Mouse (Mus musculus): ENCODE results near the gene Psmd2. TPM values are rescaled to one million over a fixed set of nuclear protein-coding genes. Genes with fewer than 3 reads are reported as not detected.

Psmd2 gene
- polyA plus RNA-seq (2014; fragmentation: Illumina TruSeq; extraction: RNeasy Lipid Tissue Mini Kit (QIAGEN cat#74804); ENCODE audit: low read depth, low replicate concordance): 182 TPM

GRCm38 (mm10) chr16:20651076-20651946, at the start of gene Psmd2:
Psmd2 (plus strand) TSS chr16:20651652.

GRCm38 (mm10) chr16:20611357-20612227, 39.9 kb upstream of the Psmd2 start, which contains the start of the genes Eef1akmt4, Gm49333 and Alg3:
Eef1akmt4 (plus strand) TSS chr16:20611593.
Gm49333 (plus strand) TSS chr16:20611610.
Alg3 (minus strand) TSS chr16:20611735.

DNA sequence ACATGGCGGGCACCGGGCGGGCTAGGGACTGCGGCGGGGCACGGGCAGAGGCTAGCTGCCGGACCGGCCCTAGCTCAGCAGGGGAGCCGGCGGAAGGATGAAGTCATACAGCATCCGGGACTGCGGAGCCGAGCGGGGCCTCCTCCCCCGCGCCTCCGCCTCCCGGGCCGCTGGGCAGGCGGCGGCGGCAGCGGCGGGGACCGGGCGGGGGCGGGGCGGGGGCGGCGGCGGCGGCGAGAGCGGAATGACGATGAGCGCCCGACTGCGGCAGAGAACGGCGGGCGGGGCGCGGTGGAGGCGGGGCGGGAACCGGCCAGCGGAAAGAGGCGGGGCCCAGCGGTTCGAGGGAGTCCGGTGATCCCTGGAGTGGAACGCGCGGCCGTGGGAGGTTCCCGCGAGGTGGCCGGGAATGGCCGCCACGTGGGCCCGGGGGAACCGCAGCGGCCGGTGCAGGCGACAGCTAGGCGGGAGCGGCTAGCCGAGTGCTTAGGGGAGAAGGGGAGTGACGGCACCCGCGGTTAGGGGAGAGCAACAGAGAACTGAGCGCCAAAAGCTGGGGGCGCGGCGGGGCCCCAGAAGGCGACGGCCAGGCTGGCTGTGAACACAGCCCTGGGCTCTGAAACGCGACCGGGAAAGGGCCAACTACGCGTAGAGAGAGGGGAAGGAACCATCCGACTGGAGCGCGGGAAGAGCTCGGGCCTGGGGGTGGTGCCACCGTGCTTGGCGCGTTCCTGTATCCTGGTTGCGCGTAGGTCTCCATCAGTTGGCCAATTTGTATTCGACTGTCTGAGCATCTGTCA, 30.1 kb upstream of the Psmd2 start, which contains the start of gene Camk2n2:
Gene Camk2n2 (minus strand): TSS at position 97 of the 800 bp plus-strand sequence.

DNA sequence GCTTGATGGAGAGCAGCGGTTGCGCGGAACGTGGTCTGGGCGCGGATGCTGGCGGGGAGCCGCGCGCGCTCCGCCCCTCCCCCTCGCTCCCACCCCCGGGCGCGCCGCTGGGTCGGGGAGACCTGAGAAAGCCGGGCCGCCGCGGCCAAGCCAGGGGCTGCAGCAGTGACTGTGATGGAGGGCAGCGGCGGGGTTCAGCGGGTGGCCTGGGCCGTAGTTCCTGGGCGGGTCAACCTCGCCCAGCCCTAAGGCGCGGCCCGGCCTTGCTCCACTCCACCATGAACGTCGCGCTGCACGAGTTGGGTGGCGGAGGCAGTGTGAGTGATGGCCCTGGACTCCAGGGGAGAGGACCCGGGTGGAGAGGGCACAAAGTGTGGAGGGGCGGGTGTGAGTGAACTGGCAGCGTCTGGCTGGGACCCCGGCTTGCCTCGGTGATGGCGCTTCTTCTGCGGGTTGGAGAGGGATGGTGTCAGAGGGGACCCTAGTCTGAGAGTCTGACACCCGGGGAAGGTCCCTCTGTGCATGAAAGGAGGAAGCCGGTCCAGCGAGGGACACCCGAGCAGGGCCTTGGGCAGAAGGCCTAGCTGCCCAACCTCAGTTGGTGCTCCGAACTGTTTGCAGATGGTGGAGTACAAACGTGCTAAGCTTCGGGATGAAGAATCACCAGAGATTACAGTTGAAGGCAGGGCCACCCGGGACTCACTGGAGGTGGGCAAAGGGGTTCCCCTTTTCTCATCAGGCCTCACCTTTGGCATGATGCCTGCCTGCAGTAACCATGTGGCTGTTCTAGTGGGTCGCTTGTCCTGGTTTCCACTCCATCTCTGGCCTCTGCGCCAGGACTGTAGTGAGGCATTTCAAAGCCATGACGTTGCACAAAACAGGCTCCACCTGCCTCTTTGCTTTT, 21.5 kb upstream of the Psmd2 start, which contains the start of gene Ece2:
Gene Ece2 (plus strand): TSS at position 98 of the 904 bp plus-strand sequence.

DNA sequence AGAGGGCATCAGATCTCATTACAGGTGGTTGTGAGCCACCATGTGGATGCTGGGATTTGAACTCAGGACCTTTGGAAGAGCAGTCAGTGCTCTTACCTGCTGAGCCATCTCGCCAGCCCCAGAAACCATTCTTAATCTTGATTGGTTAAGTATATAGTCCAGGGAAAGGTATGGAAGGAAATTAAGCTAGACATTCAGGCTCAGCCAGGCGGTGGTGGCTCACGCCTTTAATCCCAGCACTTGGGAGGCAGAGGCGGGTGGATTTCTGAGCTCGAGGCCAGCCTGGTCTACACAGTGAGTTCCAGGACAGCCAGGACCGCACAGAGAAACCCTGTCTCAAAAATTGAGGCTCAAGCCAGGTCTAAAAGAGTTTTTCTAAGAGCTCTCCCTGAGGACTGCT, 16.6 kb downstream of the Psmd2 start, which contains the start of gene Eif4g1:
Gene Eif4g1 (plus strand): TSS at position 301 of the 400 bp plus-strand sequence.

DNA sequence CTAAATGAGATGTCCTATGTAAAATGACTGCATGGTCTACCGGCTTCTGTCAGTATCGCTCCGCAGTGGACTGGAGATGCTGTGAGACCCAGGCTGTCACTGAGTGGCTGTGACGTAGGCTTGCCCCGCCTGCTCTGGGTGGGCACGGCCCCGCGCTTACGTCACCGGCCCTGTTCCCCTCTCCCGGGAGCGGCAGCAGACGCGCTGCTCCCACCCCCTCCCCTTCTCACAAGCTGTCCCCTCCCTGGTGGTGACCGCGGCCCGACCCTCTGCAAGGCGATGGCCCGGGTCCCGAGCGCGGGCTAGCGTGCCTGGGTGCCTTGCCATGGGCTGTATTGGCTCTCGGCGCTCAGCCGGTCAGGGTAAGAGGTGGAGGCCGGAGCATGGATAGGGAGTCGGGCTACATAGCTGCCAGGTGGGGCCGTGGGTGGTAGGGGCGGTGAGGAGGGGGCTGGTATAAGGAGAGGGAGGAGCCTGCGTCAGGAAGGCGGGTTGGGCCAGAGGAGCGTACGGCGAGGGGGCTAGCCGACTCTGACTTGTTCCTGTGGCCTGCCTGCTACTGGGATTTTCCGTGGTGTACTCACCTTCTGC, 41.8 kb downstream of the Psmd2 start, which contains the start of gene Fam131a:
Gene Fam131a (plus strand): TSS at position 131 of the 591 bp plus-strand sequence.

Other genes with a start within 250 kb of the Psmd2 start
- gene Abcc5, start 225.3 kb upstream of the Psmd2 start, polyA plus RNA-seq (2014; fragmentation: Illumina TruSeq; extraction: RNeasy Lipid Tissue Mini Kit (QIAGEN cat#74804); ENCODE audit: low read depth, low replicate concordance): 47.1 TPM
- gene Eif2b5, start 152.8 kb upstream of the Psmd2 start, polyA plus RNA-seq (2014; fragmentation: Illumina TruSeq; extraction: RNeasy Lipid Tissue Mini Kit (QIAGEN cat#74804); ENCODE audit: low read depth, low replicate concordance): 59.9 TPM
- 34.4 TPM for gene Dvl3, start 134.7 kb upstream of the Psmd2 start, polyA plus RNA-seq (2014; fragmentation: Illumina TruSeq; extraction: RNeasy Lipid Tissue Mini Kit (QIAGEN cat#74804); ENCODE audit: low read depth, low replicate concordance)
- 211 TPM for gene Ap2m1, start 116.2 kb upstream of the Psmd2 start, polyA plus RNA-seq (2014; fragmentation: Illumina TruSeq; extraction: RNeasy Lipid Tissue Mini Kit (QIAGEN cat#74804); ENCODE audit: low read depth, low replicate concordance)
- 55.8 TPM for gene Abcf3, start 103.1 kb upstream of the Psmd2 start, polyA plus RNA-seq (2014; fragmentation: Illumina TruSeq; extraction: RNeasy Lipid Tissue Mini Kit (QIAGEN cat#74804); ENCODE audit: low read depth, low replicate concordance)
- gene Vwa5b2, start 62.2 kb upstream of the Psmd2 start, polyA plus RNA-seq (2014; fragmentation: Illumina TruSeq; extraction: RNeasy Lipid Tissue Mini Kit (QIAGEN cat#74804); ENCODE audit: low read depth, low replicate concordance): not detected
- gene Eef1akmt4, start 40.1 kb upstream of the Psmd2 start, polyA plus RNA-seq (2014; fragmentation: Illumina TruSeq; extraction: RNeasy Lipid Tissue Mini Kit (QIAGEN cat#74804); ENCODE audit: low read depth, low replicate concordance): 6.5 TPM
- gene Gm49333, start 40.0 kb upstream of the Psmd2 start, polyA plus RNA-seq (2014; fragmentation: Illumina TruSeq; extraction: RNeasy Lipid Tissue Mini Kit (QIAGEN cat#74804); ENCODE audit: low read depth, low replicate concordance): 0.47 TPM
- 10.7 TPM for gene Alg3, start 39.9 kb upstream of the Psmd2 start, polyA plus RNA-seq (2014; fragmentation: Illumina TruSeq; extraction: RNeasy Lipid Tissue Mini Kit (QIAGEN cat#74804); ENCODE audit: low read depth, low replicate concordance)
- gene Camk2n2, start 30.4 kb upstream of the Psmd2 start, polyA plus RNA-seq (2014; fragmentation: Illumina TruSeq; extraction: RNeasy Lipid Tissue Mini Kit (QIAGEN cat#74804); ENCODE audit: low read depth, low replicate concordance): 0.60 TPM
- 0.29 TPM for gene Ece2, start 21.8 kb upstream of the Psmd2 start, polyA plus RNA-seq (2014; fragmentation: Illumina TruSeq; extraction: RNeasy Lipid Tissue Mini Kit (QIAGEN cat#74804); ENCODE audit: low read depth, low replicate concordance)
- 230 TPM for gene Eif4g1, start 16.7 kb downstream of the Psmd2 start, polyA plus RNA-seq (2014; fragmentation: Illumina TruSeq; extraction: RNeasy Lipid Tissue Mini Kit (QIAGEN cat#74804); ENCODE audit: low read depth, low replicate concordance)
- gene Fam131a, start 41.6 kb downstream of the Psmd2 start, polyA plus RNA-seq (2014; fragmentation: Illumina TruSeq; extraction: RNeasy Lipid Tissue Mini Kit (QIAGEN cat#74804); ENCODE audit: low read depth, low replicate concordance): 30.1 TPM
- gene Polr2h, start 66.0 kb downstream of the Psmd2 start, polyA plus RNA-seq (2014; fragmentation: Illumina TruSeq; extraction: RNeasy Lipid Tissue Mini Kit (QIAGEN cat#74804); ENCODE audit: low read depth, low replicate concordance): 18.3 TPM
- gene Clcn2, start 66.1 kb downstream of the Psmd2 start, polyA plus RNA-seq (2014; fragmentation: Illumina TruSeq; extraction: RNeasy Lipid Tissue Mini Kit (QIAGEN cat#74804); ENCODE audit: low read depth, low replicate concordance): 3.7 TPM
- gene Chrd, start 81.5 kb downstream of the Psmd2 start, polyA plus RNA-seq (2014; fragmentation: Illumina TruSeq; extraction: RNeasy Lipid Tissue Mini Kit (QIAGEN cat#74804); ENCODE audit: low read depth, low replicate concordance): 2.7 TPM
- 0.39 TPM for gene Thpo, start 82.9 kb downstream of the Psmd2 start, polyA plus RNA-seq (2014; fragmentation: Illumina TruSeq; extraction: RNeasy Lipid Tissue Mini Kit (QIAGEN cat#74804); ENCODE audit: low read depth, low replicate concordance)